Mouse (Mus musculus): ENCODE data around the gene Tekt3. TPM values are rescaled to one million over a fixed set of nuclear protein-coding genes. Genes with fewer than 3 reads are reported as not detected.

Tekt3 gene
- polyA plus RNA-seq, 1 experiment from 2014 or later = not detected

DNA sequence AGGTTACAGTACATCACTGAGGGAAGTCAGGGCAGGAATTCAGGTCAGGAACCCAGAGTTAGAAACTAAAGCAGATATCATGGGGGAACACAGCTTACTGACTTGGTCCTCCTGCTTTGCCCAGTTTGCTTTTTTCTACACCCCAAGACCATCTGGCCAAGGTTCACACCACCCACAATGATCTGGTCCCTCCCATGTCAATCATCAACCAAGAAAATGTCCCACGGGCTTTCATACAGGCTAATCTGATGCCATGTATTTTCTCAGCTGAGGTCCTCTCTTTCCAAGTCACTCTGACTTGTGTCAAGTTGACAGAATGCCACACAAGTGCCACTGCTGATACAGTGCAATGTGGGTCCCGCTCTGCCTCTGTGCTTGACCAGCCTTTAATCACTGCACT, 42.6 kb downstream of the Tekt3 start:
- H3K9ac ChIP-seq = no peak overlapping the region
- DNase-seq (no peak), ATAC-seq (ENCODE audit: low read depth) (no peak)
- 60% methylated on average over 2 of the region's 2 CpGs for WGBS (ENCODE audit: insufficient replicate concordance)
- H3K9me3 ChIP-seq (replicated peaks) = no peaks in the 10 kb centered on the region
- H3K27ac ChIP-seq = no peak overlapping the region
- no peaks in the 10 kb centered on the region for H3K36me3 ChIP-seq
- no peaks in the 10 kb centered on the region for H3K27me3 ChIP-seq
- no peak overlapping the region for H3K4me3 ChIP-seq (replicated peaks)
- no peaks in the 10 kb centered on the region for H3K4me1 ChIP-seq (replicated peaks)
- no peak overlapping the region for H3K4me2 ChIP-seq

DNA sequence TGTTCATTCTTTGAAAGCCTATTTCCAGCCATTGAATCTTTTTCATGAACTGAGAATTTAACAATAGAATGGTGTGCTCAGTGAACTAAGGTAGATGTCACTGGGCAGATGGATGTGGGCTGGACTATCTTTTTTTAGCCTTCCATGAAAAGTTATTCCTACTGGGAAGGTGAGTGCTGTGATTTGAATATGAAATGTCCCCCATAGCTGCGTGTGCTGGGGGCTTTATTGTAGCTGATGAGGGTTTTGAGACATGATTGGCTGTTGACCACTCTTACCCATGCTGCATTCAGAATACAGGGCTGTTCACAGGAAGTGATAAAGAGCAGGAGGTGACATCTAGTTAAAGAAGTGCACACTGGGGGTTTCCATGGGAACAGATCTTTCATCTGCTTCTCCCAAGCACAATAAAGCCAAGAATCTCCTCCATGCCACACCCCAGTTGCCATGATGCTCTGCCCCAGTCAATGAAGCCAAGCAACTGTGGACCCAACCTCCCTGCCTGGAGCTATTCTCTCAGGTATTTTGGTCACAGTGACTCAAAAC, 47.8 kb downstream of the Tekt3 start:
- Histone ChIP-seq H3K4me3 (replicated peaks) (no peak overlapping the region), H3K4me1 (replicated peaks) (no peaks in the 10 kb centered on the region), H3K4me2 (no peak overlapping the region), H3K27me3 (no peaks in the 10 kb centered on the region), H3K36me3 (no peaks in the 10 kb centered on the region), H3K27ac (no peak overlapping the region), H3K9ac (no peak overlapping the region), H3K9me3 (replicated peaks) (no peaks in the 10 kb centered on the region)
- ATAC-seq (ENCODE audit: low read depth) (no peak), DNase-seq (no peak)
- 42% methylated on average over 1 of the region's 1 CpGs for WGBS (ENCODE audit: insufficient replicate concordance)

- no peak for ATAC-seq (ENCODE audit: low read depth)
- no peaks in the 10 kb centered on the region for H3K4me1 ChIP-seq (replicated peaks)
- no peak overlapping the region for H3K27ac ChIP-seq
- 54% methylated on average over 3 of the region's 3 CpGs for WGBS (ENCODE audit: insufficient replicate concordance)
- DNase-seq = no peak
- no peaks in the 10 kb centered on the region for H3K27me3 ChIP-seq
- no peaks in the 10 kb centered on the region for H3K36me3 ChIP-seq
- H3K4me2 ChIP-seq = no peak overlapping the region
- no peak overlapping the region for H3K9ac ChIP-seq
- H3K4me3 ChIP-seq (replicated peaks) = no peak overlapping the region
- H3K9me3 ChIP-seq (replicated peaks) = no peaks in the 10 kb centered on the region
Measured at GRCm38 (mm10) chr11:63110329-63110728, 48.9 kb downstream of the Tekt3 start.

DNA sequence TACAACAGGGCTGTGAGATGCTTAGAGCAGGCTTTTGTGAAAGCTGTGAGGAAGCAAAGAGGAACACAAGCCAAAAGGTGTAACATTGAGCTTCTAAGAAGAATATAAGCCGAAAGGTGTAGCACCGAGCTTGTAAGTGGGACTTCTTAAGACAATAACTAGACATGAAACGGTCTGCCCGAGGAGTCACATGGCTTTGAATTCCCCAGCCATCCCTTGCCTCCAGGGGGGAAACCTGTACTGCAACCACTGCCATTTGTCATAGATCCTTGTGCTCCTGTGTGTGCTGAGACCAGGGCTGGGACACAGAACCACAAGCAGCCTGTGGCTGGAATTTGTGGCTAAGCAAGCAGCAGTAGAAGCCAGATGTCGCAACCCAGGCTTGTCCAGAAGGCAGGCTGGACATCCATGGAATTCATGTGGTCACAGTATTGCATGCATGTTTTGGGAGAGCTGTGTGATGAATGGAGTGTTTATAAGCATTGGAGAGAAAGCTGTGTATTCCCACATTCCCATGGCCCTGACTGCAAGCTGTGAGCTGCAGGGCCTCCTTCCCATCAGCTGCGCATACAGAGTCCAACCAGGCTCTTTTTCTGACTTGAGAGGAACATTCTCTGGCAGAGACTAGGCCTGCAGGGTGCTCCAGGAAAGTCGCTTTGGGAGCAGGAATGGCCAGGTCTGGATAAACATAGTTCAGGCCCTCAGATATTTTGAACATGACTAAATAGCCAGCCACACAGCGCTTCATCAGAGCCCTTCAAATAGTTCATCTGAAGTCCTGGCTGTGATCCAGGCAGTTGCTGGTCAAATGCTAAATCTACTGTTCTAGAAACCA, 53.6 kb downstream of the Tekt3 start:
- no peak for DNase-seq
- ATAC-seq (ENCODE audit: low read depth) = no peak
- H3K9me3 ChIP-seq (replicated peaks) = no peaks in the 10 kb centered on the region
- no peak overlapping the region for H3K4me3 ChIP-seq (replicated peaks)
- 67% methylated on average over 8 of the region's 8 CpGs for WGBS (ENCODE audit: insufficient replicate concordance)
- H3K27me3 ChIP-seq = no peaks in the 10 kb centered on the region
- H3K36me3 ChIP-seq = no peaks in the 10 kb centered on the region
- no peak overlapping the region for H3K9ac ChIP-seq
- H3K4me2 ChIP-seq = no peak overlapping the region
- H3K4me1 ChIP-seq (replicated peaks) = no peaks in the 10 kb centered on the region
- H3K27ac ChIP-seq = no peak overlapping the region

DNA sequence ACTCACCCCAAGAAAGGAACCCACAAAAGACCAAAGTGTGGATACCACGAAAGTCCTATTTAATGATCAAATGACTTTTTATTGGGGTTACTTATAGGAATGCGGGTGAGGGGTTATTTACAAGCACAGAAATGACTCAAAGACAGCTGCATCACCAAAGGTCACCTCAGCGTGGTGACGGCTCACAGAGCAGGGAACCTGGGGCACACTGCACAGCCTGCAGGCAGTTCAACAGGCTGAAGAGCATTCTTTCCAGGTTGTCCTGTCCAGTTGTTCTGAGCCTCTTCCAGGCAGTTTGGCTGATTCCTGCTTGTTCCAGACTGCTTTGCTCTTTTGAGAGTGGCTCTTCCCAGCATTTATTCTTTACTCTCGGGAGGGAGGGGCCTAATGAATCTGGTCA, 55.2 kb downstream of the Tekt3 start:
- DNase-seq = no peak
- H3K27ac ChIP-seq = no peak overlapping the region
- no peaks in the 10 kb centered on the region for H3K9me3 ChIP-seq (replicated peaks)
- H3K9ac ChIP-seq = no peak overlapping the region
- no peak for ATAC-seq (ENCODE audit: low read depth)
- no peaks in the 10 kb centered on the region for H3K4me1 ChIP-seq (replicated peaks)
- H3K27me3 ChIP-seq = no peaks in the 10 kb centered on the region
- H3K4me2 ChIP-seq = no peak overlapping the region
- no peak overlapping the region for H3K4me3 ChIP-seq (replicated peaks)
- WGBS (ENCODE audit: insufficient replicate concordance) = 73% methylated on average over 5 of the region's 5 CpGs
- no peaks in the 10 kb centered on the region for H3K36me3 ChIP-seq

GRCm38 (mm10) chr11:63117266-63117665, 55.8 kb downstream of the Tekt3 start:
- H3K27ac ChIP-seq = no peak overlapping the region
- no peaks in the 10 kb centered on the region for H3K9me3 ChIP-seq (replicated peaks)
- H3K4me1 ChIP-seq (replicated peaks) = no peaks in the 10 kb centered on the region
- no peaks in the 10 kb centered on the region for H3K27me3 ChIP-seq
- H3K4me2 ChIP-seq = no peak overlapping the region
- no peak overlapping the region for H3K9ac ChIP-seq
- ATAC-seq (ENCODE audit: low read depth) (no peak), DNase-seq (no peak)
- no peak overlapping the region for H3K4me3 ChIP-seq (replicated peaks)
- H3K36me3 ChIP-seq = no peaks in the 10 kb centered on the region
- 45% methylated on average over 1 of the region's 1 CpGs for WGBS (ENCODE audit: insufficient replicate concordance)

DNA sequence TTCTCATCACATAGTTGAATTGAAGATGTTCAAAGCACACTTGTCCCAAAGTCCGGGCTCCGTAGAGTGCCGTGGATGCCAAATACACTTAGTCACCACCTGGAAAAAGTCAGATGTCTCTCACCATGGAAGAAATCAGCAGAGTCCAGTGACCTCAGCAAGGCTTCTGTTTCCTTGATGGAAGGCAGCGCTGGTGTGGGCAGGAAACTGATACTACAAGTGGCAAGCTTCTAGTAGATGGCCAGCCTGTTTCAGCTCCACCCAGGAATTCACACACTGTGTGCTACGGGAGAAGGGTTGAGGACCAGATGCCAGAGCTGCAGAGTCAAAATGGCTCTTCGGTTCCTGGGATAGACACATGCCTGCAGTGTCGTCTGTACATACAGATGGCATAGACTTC, 58.3 kb downstream of the Tekt3 start:
- Histone ChIP-seq H3K36me3 (no peaks in the 10 kb centered on the region), H3K4me3 (replicated peaks) (no peak overlapping the region), H3K27me3 (no peaks in the 10 kb centered on the region), H3K4me1 (replicated peaks) (no peaks in the 10 kb centered on the region), H3K9ac (no peak overlapping the region), H3K27ac (no peak overlapping the region), H3K9me3 (replicated peaks) (no peaks in the 10 kb centered on the region), H3K4me2 (no peak overlapping the region)
- no peak for ATAC-seq (ENCODE audit: low read depth)
- 15% methylated on average over 7 of the region's 7 CpGs for WGBS (ENCODE audit: insufficient replicate concordance)
- no peak for DNase-seq

DNA sequence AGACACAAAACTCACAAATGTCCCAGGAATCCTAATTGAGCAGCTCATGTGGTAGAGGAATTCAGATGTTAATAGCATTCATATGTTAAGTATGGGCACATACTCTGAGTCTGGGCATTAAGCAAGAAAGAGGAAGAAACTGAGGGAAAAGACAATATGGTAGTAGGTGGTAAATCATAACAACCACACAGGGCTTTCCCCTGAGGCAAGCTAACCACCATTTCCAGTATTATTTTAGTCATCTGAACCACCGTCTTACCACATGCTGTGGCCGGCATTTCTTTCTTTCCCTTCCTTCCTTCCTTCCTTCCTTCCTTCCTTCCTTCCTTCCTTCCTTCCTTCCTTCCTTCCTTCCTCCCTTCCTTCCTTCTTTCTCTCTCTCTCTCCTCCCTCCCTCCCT, 60.8 kb downstream of the Tekt3 start:
- no peaks in the 10 kb centered on the region for H3K9me3 ChIP-seq (replicated peaks)
- H3K4me1 ChIP-seq (replicated peaks) = no peaks in the 10 kb centered on the region
- no peaks in the 10 kb centered on the region for H3K36me3 ChIP-seq
- no peak overlapping the region for H3K27ac ChIP-seq
- DNase-seq (no peak), ATAC-seq (ENCODE audit: low read depth) (no peak)
- WGBS (ENCODE audit: insufficient replicate concordance) = 36% methylated on average over 2 of the region's 2 CpGs
- H3K9ac ChIP-seq = no peak overlapping the region
- H3K27me3 ChIP-seq = peaks cover 3% of the 10 kb centered on the region; the same call in 1 of the 2 replicates
- H3K4me2 ChIP-seq = no peak overlapping the region
- no peak overlapping the region for H3K4me3 ChIP-seq (replicated peaks)

DNA sequence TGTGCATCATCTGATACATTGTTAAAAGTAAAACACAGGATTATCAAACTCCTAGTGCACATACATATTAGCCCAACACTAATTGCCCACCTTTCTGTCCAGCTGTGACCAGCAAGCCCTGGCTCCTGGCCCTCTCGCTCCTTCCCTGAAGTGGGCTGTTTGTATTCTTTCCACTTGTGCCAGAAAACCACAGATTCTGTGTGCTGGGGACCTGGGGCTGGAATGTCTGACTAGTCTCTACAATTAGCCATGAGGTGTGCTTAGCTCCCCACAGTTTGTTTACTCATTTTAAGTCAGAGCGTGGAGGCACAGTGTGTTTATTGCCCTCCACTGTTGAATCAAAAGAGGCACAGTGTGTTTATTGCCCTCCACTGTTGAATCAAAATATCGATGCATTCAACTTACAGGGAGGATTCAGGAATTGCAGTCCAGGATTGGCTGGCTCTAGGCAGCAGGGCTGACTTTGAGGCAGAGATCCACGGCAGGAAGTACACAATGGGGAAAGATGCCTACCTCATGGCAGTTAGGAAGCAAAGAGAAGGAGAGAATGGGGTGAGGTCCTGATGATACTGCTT, 61.4 kb downstream of the Tekt3 start:
- Histone ChIP-seq H3K4me2 (no peak overlapping the region), H3K9me3 (replicated peaks) (no peaks in the 10 kb centered on the region), H3K27ac (no peak overlapping the region), H3K36me3 (no peaks in the 10 kb centered on the region), H3K4me1 (replicated peaks) (no peaks in the 10 kb centered on the region), H3K9ac (no peak overlapping the region), H3K27me3 (peaks cover 5% of the 10 kb centered on the region; the same call in 1 of the 2 replicates), H3K4me3 (replicated peaks) (no peak overlapping the region)
- ATAC-seq (ENCODE audit: low read depth) (no peak), DNase-seq (no peak)
- WGBS (ENCODE audit: insufficient replicate concordance) = 56% methylated on average over 4 of the region's 4 CpGs

GRCm38 (mm10) chr11:63124316-63124715, 62.9 kb downstream of the Tekt3 start:
- Histone ChIP-seq H3K27me3 (peaks cover 17% of the 10 kb centered on the region), H3K4me3 (replicated peaks) (no peak overlapping the region), H3K9ac (no peak overlapping the region), H3K4me1 (replicated peaks) (no peaks in the 10 kb centered on the region), H3K4me2 (no peak overlapping the region), H3K27ac (no peak overlapping the region), H3K36me3 (no peaks in the 10 kb centered on the region), H3K9me3 (replicated peaks) (no peaks in the 10 kb centered on the region)
- ATAC-seq (ENCODE audit: low read depth) (no peak), DNase-seq (no peak)
- WGBS (ENCODE audit: insufficient replicate concordance) = 36% methylated on average over 4 of the region's 4 CpGs

DNA sequence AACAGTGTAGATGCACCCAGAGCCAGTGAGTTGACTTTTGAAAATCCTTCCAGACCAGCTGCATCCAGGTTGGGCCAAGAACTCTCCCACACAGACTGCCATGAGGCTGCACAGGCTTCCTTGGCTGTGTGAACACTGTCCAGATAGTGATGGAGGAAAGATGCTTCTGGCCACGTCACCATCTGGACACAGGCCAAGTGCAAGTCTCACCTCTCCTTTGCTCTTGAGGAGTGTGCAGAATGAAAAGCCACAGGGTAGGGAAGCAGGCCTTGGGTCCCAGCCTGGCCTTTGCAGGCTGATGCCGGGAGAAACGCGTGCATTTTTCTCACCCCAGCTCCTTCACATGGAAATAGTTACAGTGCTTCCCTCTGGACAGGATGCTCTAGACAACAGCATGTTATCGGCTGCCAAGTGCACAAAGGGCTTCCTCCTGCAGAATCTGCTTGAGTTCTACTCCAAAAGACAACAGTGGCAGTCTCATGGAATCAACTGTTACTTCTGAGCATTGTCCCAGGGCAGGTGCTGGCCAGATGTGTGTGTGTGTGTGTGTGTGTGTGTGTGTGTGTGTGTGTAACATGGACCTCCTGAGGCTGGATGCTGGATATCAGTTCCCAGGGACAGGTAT, 64.5 kb downstream of the Tekt3 start:
- no peak overlapping the region for H3K9ac ChIP-seq
- DNase-seq = no peak
- H3K4me2 ChIP-seq = no peak overlapping the region
- no peaks in the 10 kb centered on the region for H3K36me3 ChIP-seq
- H3K27me3 ChIP-seq = peaks cover 33% of the 10 kb centered on the region
- no peaks in the 10 kb centered on the region for H3K9me3 ChIP-seq (replicated peaks)
- no peaks in the 10 kb centered on the region; the same call in 1 of the 2 replicates for H3K4me1 ChIP-seq (replicated peaks)
- WGBS (ENCODE audit: insufficient replicate concordance) = 61% methylated on average over 5 of the region's 5 CpGs
- H3K27ac ChIP-seq = no peak overlapping the region
- ATAC-seq (ENCODE audit: low read depth) = no peak
- H3K4me3 ChIP-seq (replicated peaks) = no peak overlapping the region

All from liver, embryonic 13.5 days (tissue).